Mouse (Mus musculus): ENCODE data around the gene Eml4. TPM values are rescaled to one million over a fixed set of nuclear protein-coding genes. Genes with fewer than 3 reads are reported as not detected.

The Eml4 gene
- polyA plus RNA-seq, 1 experiment, result 5.5 TPM

DNA sequence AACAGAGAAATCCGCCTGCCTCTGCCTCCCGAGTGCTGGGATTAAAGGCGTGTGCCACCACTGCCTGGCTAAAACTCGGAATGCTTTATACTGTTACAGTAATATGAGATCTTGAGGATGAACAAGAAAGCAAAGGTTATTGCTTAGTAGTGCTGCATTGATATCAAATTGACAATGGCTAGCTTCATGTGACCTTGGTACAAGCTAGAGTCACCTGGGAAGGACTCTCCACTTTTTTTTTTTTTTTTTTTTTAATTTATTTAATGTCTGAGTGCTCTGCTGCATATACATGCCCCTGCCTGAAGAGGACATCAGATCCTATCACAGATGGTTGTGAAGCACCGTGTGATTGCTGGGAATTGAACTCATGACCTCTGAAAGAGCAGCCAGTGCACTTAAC is 148.2 kb downstream of the Eml4 start:
- TF ChIP-seq USF1 (IDR thresholded peaks at IDR 0.05; ENCODE audit: low read depth) (no peak), MYOG (IDR thresholded peaks at IDR 0.05; ENCODE audit: control insufficient read depth, extremely low read depth, insufficient read length) (no peak), FOSL1 (IDR thresholded peaks at IDR 0.05; ENCODE audit: insufficient read depth, low read length, poor library complexity, severe bottlenecking) (no peak), CTCF (IDR thresholded peaks at IDR 0.05; ENCODE audit: control insufficient read depth, insufficient read depth, insufficient read length) (no peak), MYOD1 (IDR thresholded peaks at IDR 0.05; ENCODE audit: control insufficient read depth, insufficient read length, low read depth) (no peak)
- peaks cover 33% of the 10 kb centered on the region for H3K36me3 ChIP-seq (ENCODE audit: control insufficient read depth, insufficient read depth)
- H3K4me3 ChIP-seq (ENCODE audit: insufficient read depth, poor library complexity, severe bottlenecking), result no peak overlapping the region

GRCm38 (mm10) chr17:83499692-83500091 is 149.0 kb downstream of the Eml4 start:
- H3ac ChIP-seq (ENCODE audit: control insufficient read depth, insufficient read length, low read depth), result no peak overlapping the region
- H3K36me3 ChIP-seq (ENCODE audit: control insufficient read depth, insufficient read depth), result peaks cover 39% of the 10 kb centered on the region
- peaks cover 9% of the 10 kb centered on the region for H3K79me3 ChIP-seq (ENCODE audit: low read depth)
- peaks cover 19% of the 10 kb centered on the region for H3K79me2 ChIP-seq (ENCODE audit: control insufficient read depth, insufficient read depth)
- no peak overlapping the region for H3K4me3 ChIP-seq (ENCODE audit: insufficient read depth, poor library complexity, severe bottlenecking)
- TF ChIP-seq MAX (IDR thresholded peaks at IDR 0.05) (no peak), MYOG (IDR thresholded peaks at IDR 0.05; ENCODE audit: control insufficient read depth, extremely low read depth, insufficient read length) (no peak), CTCF (IDR thresholded peaks at IDR 0.05; ENCODE audit: control insufficient read depth, insufficient read depth, insufficient read length) (no peak), FOSL1 (IDR thresholded peaks at IDR 0.05; ENCODE audit: insufficient read depth, low read length, poor library complexity, severe bottlenecking) (no peak), MYOD1 (IDR thresholded peaks at IDR 0.05; ENCODE audit: control insufficient read depth, insufficient read length, low read depth) (no peak)
- no peaks in the 10 kb centered on the region for H3K27me3 ChIP-seq (ENCODE audit: control insufficient read depth, insufficient read depth, insufficient read length)

More for the DNA sequence above, 148.2 kb downstream of the Eml4 start:
- Histone ChIP-seq H3K27me3 (ENCODE audit: control insufficient read depth, insufficient read depth, insufficient read length) (no peaks in the 10 kb centered on the region), H3ac (ENCODE audit: control insufficient read depth, insufficient read length, low read depth) (no peak overlapping the region), H3K79me3 (ENCODE audit: low read depth) (peaks cover 2% of the 10 kb centered on the region), H3K79me2 (ENCODE audit: control insufficient read depth, insufficient read depth) (peaks cover 11% of the 10 kb centered on the region)

GRCm38 (mm10) chr17:83503693-83504092 is 153.0 kb downstream of the Eml4 start:
- peaks cover 59% of the 10 kb centered on the region for H3K79me2 ChIP-seq (ENCODE audit: control insufficient read depth, insufficient read depth)
- no peaks in the 10 kb centered on the region for H3K27me3 ChIP-seq (ENCODE audit: control insufficient read depth, insufficient read depth, insufficient read length)
- H3ac ChIP-seq (ENCODE audit: control insufficient read depth, insufficient read length, low read depth), result no peak overlapping the region
- no peak overlapping the region for H3K4me3 ChIP-seq (ENCODE audit: insufficient read depth, poor library complexity, severe bottlenecking)
- peaks cover 39% of the 10 kb centered on the region for H3K36me3 ChIP-seq (ENCODE audit: control insufficient read depth, insufficient read depth)
- peaks cover 40% of the 10 kb centered on the region for H3K79me3 ChIP-seq (ENCODE audit: low read depth)
- TF ChIP-seq FOSL1 (IDR thresholded peaks at IDR 0.05; ENCODE audit: insufficient read depth, low read length, poor library complexity, severe bottlenecking), result no peak
- TF ChIP-seq CEBPB (IDR thresholded peaks at IDR 0.05; ENCODE audit: low read depth), result no peak
- no peak for TF ChIP-seq MYOG (IDR thresholded peaks at IDR 0.05; ENCODE audit: control insufficient read depth, extremely low read depth, insufficient read length)
- no peak for TF ChIP-seq MYOD1 (IDR thresholded peaks at IDR 0.05; ENCODE audit: control insufficient read depth, insufficient read length, low read depth)
- no peak for TF ChIP-seq MAX (IDR thresholded peaks at IDR 0.05)
- TF ChIP-seq CTCF (IDR thresholded peaks at IDR 0.05; ENCODE audit: control insufficient read depth, insufficient read depth, insufficient read length), result no peak
- no peak for TF ChIP-seq USF1 (IDR thresholded peaks at IDR 0.05; ENCODE audit: low read depth)

GRCm38 (mm10) chr17:83512130-83512529 is 161.4 kb downstream of the Eml4 start:
- H3K79me2 ChIP-seq (ENCODE audit: control insufficient read depth, insufficient read depth), result peaks cover 71% of the 10 kb centered on the region
- H3K27me3 ChIP-seq (ENCODE audit: control insufficient read depth, insufficient read depth, insufficient read length), result no peaks in the 10 kb centered on the region
- H3K4me3 ChIP-seq (ENCODE audit: insufficient read depth, poor library complexity, severe bottlenecking), result no peak overlapping the region
- H3K36me3 ChIP-seq (ENCODE audit: control insufficient read depth, insufficient read depth), result peaks cover 23% of the 10 kb centered on the region
- no peak for TF ChIP-seq FOSL1 (IDR thresholded peaks at IDR 0.05; ENCODE audit: insufficient read depth, low read length, poor library complexity, severe bottlenecking)
- no peak for TF ChIP-seq MYOG (IDR thresholded peaks at IDR 0.05; ENCODE audit: control insufficient read depth, extremely low read depth, insufficient read length)
- TF ChIP-seq USF1 (IDR thresholded peaks at IDR 0.05; ENCODE audit: low read depth), result no peak
- TF ChIP-seq MAX (IDR thresholded peaks at IDR 0.05), result no peak
- no peak for TF ChIP-seq CEBPB (IDR thresholded peaks at IDR 0.05; ENCODE audit: low read depth)
- TF ChIP-seq CTCF (IDR thresholded peaks at IDR 0.05; ENCODE audit: control insufficient read depth, insufficient read depth, insufficient read length), result no peak
- TF ChIP-seq MYOD1 (IDR thresholded peaks at IDR 0.05; ENCODE audit: control insufficient read depth, insufficient read length, low read depth), result no peak
- no peak overlapping the region for H3ac ChIP-seq (ENCODE audit: control insufficient read depth, insufficient read length, low read depth)
- peaks cover 69% of the 10 kb centered on the region for H3K79me3 ChIP-seq (ENCODE audit: low read depth)

DNA sequence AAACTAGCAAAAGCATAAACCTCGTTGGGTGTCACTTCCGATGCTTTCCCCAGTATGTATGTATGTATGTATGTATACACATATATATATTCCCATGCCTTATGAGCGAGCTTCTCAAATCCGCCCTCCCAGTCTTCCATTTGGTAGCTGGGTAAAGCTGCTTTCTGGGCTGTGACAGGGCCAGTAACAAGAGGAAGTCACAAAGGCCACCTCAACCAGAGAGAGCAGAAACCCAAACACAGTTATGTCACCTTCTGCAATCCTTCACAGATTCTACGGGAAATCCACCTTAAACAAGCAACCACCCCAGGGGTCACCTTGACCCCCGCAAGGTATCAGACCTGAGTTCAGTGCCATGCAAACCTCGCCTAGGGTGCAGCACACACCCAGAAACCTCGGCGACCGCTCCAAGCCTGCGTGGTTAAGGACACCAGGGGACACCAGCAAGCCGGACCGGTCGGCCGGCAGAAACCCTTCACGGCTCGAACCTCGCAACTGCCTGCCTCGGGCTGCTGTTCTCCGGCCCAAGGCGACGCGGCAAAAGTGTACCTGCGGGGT is 163.0 kb downstream of the Eml4 start:
- Histone ChIP-seq H3ac (ENCODE audit: control insufficient read depth, insufficient read length, low read depth) (peak overlapping the region; percentile 76), H3K36me3 (ENCODE audit: control insufficient read depth, insufficient read depth) (peaks cover 21% of the 10 kb centered on the region), H3K4me3 (ENCODE audit: insufficient read depth, poor library complexity, severe bottlenecking) (peak overlapping the region; percentile 96), H3K79me3 (ENCODE audit: low read depth) (peaks cover 53% of the 10 kb centered on the region), H3K27me3 (ENCODE audit: control insufficient read depth, insufficient read depth, insufficient read length) (no peaks in the 10 kb centered on the region), H3K79me2 (ENCODE audit: control insufficient read depth, insufficient read depth) (peaks cover 55% of the 10 kb centered on the region)
- no peak for TF ChIP-seq MAX (IDR thresholded peaks at IDR 0.05)
- no peak for TF ChIP-seq CEBPB (IDR thresholded peaks at IDR 0.05; ENCODE audit: low read depth)
- TF ChIP-seq CTCF (IDR thresholded peaks at IDR 0.05; ENCODE audit: control insufficient read depth, insufficient read depth, insufficient read length), result no peak
- TF ChIP-seq MYOD1 (IDR thresholded peaks at IDR 0.05; ENCODE audit: control insufficient read depth, insufficient read length, low read depth), result no peak
- no peak for TF ChIP-seq MYOG (IDR thresholded peaks at IDR 0.05; ENCODE audit: control insufficient read depth, extremely low read depth, insufficient read length)
- no peak for TF ChIP-seq USF1 (IDR thresholded peaks at IDR 0.05; ENCODE audit: low read depth)
- TF ChIP-seq FOSL1 (IDR thresholded peaks at IDR 0.05; ENCODE audit: insufficient read depth, low read length, poor library complexity, severe bottlenecking), result no peak

All from C2C12 (cell line).